Mouse (Mus musculus): ENCODE results near the gene Kif19a. TPM values are rescaled to one million over a fixed set of nuclear protein-coding genes. Genes with fewer than 3 reads are reported as not detected.
A peak's percentile ranks its signal among the peaks of the same experiment; 100 is the strongest.

Kif19a gene
- total RNA-seq (2014; rRNA removed), result 7.4 and 13.5 TPM in 2 replicates
- 0.99 and 1.6 TPM in 2 replicates for polyA plus RNA-seq (2015; fragmentation: Nextera tagmentation; extraction: Ambion mirVana)

- ATAC-seq (peak; percentile 72; the same call in 1 of the 2 replicates), DNase-seq (ENCODE audit: low spot score) (peak; percentile 52)
- no peak for TF ChIP-seq CTCF (IDR thresholded peaks at IDR 0.05; ENCODE audit: low read depth)
- Histone ChIP-seq H3K4me3 (ENCODE audit: low read length) (peak within 1 kb of the TSS; percentile 46), H3K4me2 (ENCODE audit: low read depth, low read length) (peak within 1 kb of the TSS; percentile 90), H3K36me3 (ENCODE audit: insufficient read depth, low read length) (no peaks in the 10 kb centered on the region), H3K27ac (no peak within 1 kb of the TSS), H3K4me1 (ENCODE audit: insufficient read depth, low read length) (no peaks in the 10 kb centered on the region), H3K9ac (replicated peaks; ENCODE audit: low read length) (peak within 1 kb of the TSS; percentile 43), H3K27me3 (ENCODE audit: insufficient read depth, low read length) (peaks cover 8% of the 10 kb centered on the region; the same call in 1 of the 2 replicates), H3K9me3 (ENCODE audit: low read length) (no peaks in the 10 kb centered on the region)
- WGBS, result 3% methylated on average over 51 of the region's 51 CpGs
Measured at GRCm38 (mm10) chr11:114764820-114765818, at the start of gene Kif19a. Kif19a (plus strand) TSS chr11:114765388.

GRCm38 (mm10) chr11:114715531-114715930, 49.7 kb upstream of the Kif19a start:
- WGBS, result 60% methylated on average over 7 of the region's 7 CpGs
- Histone ChIP-seq H3K9me3 (ENCODE audit: low read length) (no peaks in the 10 kb centered on the region), H3K36me3 (ENCODE audit: insufficient read depth, low read length) (no peaks in the 10 kb centered on the region), H3K4me2 (ENCODE audit: low read depth, low read length) (no peak overlapping the region), H3K27ac (no peak overlapping the region), H3K9ac (replicated peaks; ENCODE audit: low read length) (no peak overlapping the region), H3K4me3 (ENCODE audit: low read length) (no peak overlapping the region), H3K4me1 (ENCODE audit: insufficient read depth, low read length) (no peaks in the 10 kb centered on the region), H3K27me3 (ENCODE audit: insufficient read depth, low read length) (no peaks in the 10 kb centered on the region)
- TF ChIP-seq CTCF (IDR thresholded peaks at IDR 0.05; ENCODE audit: low read depth), result no peak
- no peak for ATAC-seq
- DNase-seq (ENCODE audit: low spot score), result no peak

DNA sequence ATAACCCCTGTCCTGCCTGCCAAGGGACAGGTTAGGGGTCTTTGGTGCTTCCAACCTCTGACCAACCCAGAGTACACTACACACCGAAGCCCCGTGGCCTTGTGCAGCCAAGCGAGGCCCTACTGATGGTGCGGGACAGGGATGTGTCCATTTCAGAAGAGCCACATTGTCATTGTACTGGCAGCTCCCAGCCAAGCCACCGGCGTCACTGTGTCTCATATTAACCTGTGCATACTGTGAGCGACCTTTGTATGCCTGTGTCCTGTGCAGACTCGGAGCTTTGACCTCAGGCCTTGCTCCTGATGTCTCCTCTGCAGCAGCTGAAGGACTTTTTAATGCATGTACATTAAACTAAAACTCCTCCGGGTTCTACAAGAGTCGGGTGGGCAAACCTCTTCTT, 44.7 kb upstream of the Kif19a start:
- H3K4me1 ChIP-seq (ENCODE audit: insufficient read depth, low read length), result no peaks in the 10 kb centered on the region
- DNase-seq (ENCODE audit: low spot score), result no peak
- H3K9me3 ChIP-seq (ENCODE audit: low read length), result no peaks in the 10 kb centered on the region
- no peak overlapping the region for H3K27ac ChIP-seq
- H3K4me2 ChIP-seq (ENCODE audit: low read depth, low read length), result no peak overlapping the region
- no peak overlapping the region for H3K4me3 ChIP-seq (ENCODE audit: low read length)
- no peak overlapping the region for H3K9ac ChIP-seq (replicated peaks; ENCODE audit: low read length)
- no peak for TF ChIP-seq CTCF (IDR thresholded peaks at IDR 0.05; ENCODE audit: low read depth)
- ATAC-seq, result no peak
- H3K27me3 ChIP-seq (ENCODE audit: insufficient read depth, low read length), result no peaks in the 10 kb centered on the region
- WGBS, result 90% methylated on average over 10 of the region's 10 CpGs
- H3K36me3 ChIP-seq (ENCODE audit: insufficient read depth, low read length), result no peaks in the 10 kb centered on the region

DNA sequence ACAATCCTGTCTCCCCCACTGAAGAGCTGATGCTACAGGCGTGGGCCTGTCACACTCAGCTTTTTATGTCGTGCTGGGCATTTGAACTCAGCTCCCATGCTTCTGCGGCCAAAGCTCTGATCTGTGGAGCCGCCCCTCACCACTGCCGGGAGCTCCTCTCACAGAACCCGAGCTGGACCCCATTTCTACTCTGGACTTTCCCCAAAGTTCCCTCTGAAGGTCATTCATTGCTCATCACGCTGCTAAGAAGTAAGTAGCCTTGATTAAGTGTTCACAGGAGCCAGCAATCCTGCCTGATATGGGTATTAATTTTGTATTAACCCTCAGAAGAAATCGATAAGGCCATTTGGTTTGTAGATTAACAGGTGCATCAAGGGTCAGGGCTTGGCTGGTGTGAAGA, 42.8 kb upstream of the Kif19a start:
- no peak for ATAC-seq
- DNase-seq (ENCODE audit: low spot score), result no peak
- H3K9ac ChIP-seq (replicated peaks; ENCODE audit: low read length), result no peak overlapping the region
- H3K4me3 ChIP-seq (ENCODE audit: low read length), result no peak overlapping the region
- no peak overlapping the region for H3K4me2 ChIP-seq (ENCODE audit: low read depth, low read length)
- WGBS, result 84% methylated on average over 8 of the region's 8 CpGs
- no peaks in the 10 kb centered on the region for H3K36me3 ChIP-seq (ENCODE audit: insufficient read depth, low read length)
- no peak overlapping the region for H3K27ac ChIP-seq
- H3K4me1 ChIP-seq (ENCODE audit: insufficient read depth, low read length), result 0 out of 2 replicates have a peak, but pooled peaks cover 5% of the 10 kb centered on the region
- H3K9me3 ChIP-seq (ENCODE audit: low read length), result no peaks in the 10 kb centered on the region
- no peaks in the 10 kb centered on the region for H3K27me3 ChIP-seq (ENCODE audit: insufficient read depth, low read length)
- TF ChIP-seq CTCF (IDR thresholded peaks at IDR 0.05; ENCODE audit: low read depth), result no peak

GRCm38 (mm10) chr11:114723030-114723429, 42.2 kb upstream of the Kif19a start:
- 74% methylated on average over 13 of the region's 13 CpGs for WGBS
- ATAC-seq, result no peak
- no peak overlapping the region for H3K27ac ChIP-seq

GRCm38 (mm10) chr11:114724787-114725590, 40.2 kb upstream of the Kif19a start:
- no peaks in the 10 kb centered on the region for H3K9me3 ChIP-seq (ENCODE audit: low read length)
- no peak overlapping the region for H3K27ac ChIP-seq
- H3K4me3 ChIP-seq (ENCODE audit: low read length), result no peak overlapping the region
- no peak for TF ChIP-seq CTCF (IDR thresholded peaks at IDR 0.05; ENCODE audit: low read depth)
- ATAC-seq (no peak), DNase-seq (ENCODE audit: low spot score) (peak; percentile 50)
- no peaks in the 10 kb centered on the region for H3K36me3 ChIP-seq (ENCODE audit: insufficient read depth, low read length)
- H3K4me1 ChIP-seq (ENCODE audit: insufficient read depth, low read length), result 0 out of 2 replicates have a peak, but pooled peaks cover 10% of the 10 kb centered on the region
- no peaks in the 10 kb centered on the region for H3K27me3 ChIP-seq (ENCODE audit: insufficient read depth, low read length)
- H3K9ac ChIP-seq (replicated peaks; ENCODE audit: low read length), result no peak overlapping the region
- WGBS, result 48% methylated on average over 11 of the region's 11 CpGs
- no peak overlapping the region for H3K4me2 ChIP-seq (ENCODE audit: low read depth, low read length)

More at GRCm38 (mm10) chr11:114723030-114723429, 42.2 kb upstream of the Kif19a start:
- Histone ChIP-seq H3K27me3 (ENCODE audit: insufficient read depth, low read length) (no peaks in the 10 kb centered on the region), H3K4me3 (ENCODE audit: low read length) (no peak overlapping the region), H3K9me3 (ENCODE audit: low read length) (no peaks in the 10 kb centered on the region), H3K4me1 (ENCODE audit: insufficient read depth, low read length) (0 out of 2 replicates have a peak, but pooled peaks cover 10% of the 10 kb centered on the region), H3K4me2 (ENCODE audit: low read depth, low read length) (no peak overlapping the region), H3K9ac (replicated peaks; ENCODE audit: low read length) (no peak overlapping the region), H3K36me3 (ENCODE audit: insufficient read depth, low read length) (no peaks in the 10 kb centered on the region)
- DNase-seq (ENCODE audit: low spot score), result no peak
- no peak for TF ChIP-seq CTCF (IDR thresholded peaks at IDR 0.05; ENCODE audit: low read depth)
